12 mouse cellular contexts compared by ENCODE assay signal in the genomic region with DNA sequence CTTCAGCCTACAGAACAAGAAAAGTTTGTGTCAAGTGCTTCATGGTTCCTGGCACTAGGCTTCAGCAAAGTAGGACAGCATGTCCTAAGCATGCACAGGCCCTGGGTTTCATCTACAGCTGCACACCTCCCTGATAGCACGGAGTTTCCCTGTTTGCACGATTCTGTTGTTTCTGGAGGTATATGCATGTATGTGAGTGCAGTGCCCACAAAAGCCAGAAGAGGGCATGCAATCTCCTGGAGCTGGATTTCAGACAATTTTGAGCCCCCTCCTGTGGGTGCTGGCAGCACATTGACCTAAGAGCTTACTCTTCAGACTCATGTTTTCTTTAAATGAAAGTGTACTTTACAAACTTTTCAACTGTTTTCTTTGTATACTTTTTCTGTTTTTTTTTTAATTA.
"Had no signal": no experiment of that assay in that cellular context is flagged by ENCODE, and none has a peak within 500 bp of the region (broad histone marks: within the 10 kb centered on the region; RNA-seq: fewer than 3 reads in every experiment).

No protein-coding gene starts in this region.

- H3K27ac ChIP-seq: limb, embryonic 13.5 days; liver, embryonic 12.5 days; midbrain, embryonic 13.5 days; neural tube, embryonic 15.5 days had no signal

- H3K9me3 ChIP-seq: neural tube, embryonic 15.5 days had no signal

- H3K4me2 ChIP-seq: limb, embryonic 13.5 days; liver, embryonic 12.5 days; midbrain, embryonic 13.5 days; neural tube, embryonic 15.5 days had no signal

- H3K4me3 ChIP-seq: limb, embryonic 13.5 days; liver, embryonic 12.5 days; midbrain, embryonic 13.5 days; myocyte; neural tube, embryonic 15.5 days had no signal

- H3K4me1 ChIP-seq: limb, embryonic 13.5 days; midbrain, embryonic 13.5 days; neural tube, embryonic 15.5 days had no signal

- DNase-seq: kidney, adult 8-10 months; kidney, postnatal 25 days; lung, adult 18-20 months; retina, postnatal 1 day; right cerebral cortex, postnatal 4 days; spleen, adult 18-20 months; thymus, postnatal 4 days had no signal

- ATAC-seq: liver, embryonic 12.5 days; midbrain, embryonic 13.5 days had no signal

- H3K27me3 ChIP-seq: limb, embryonic 13.5 days; liver, embryonic 12.5 days; midbrain, embryonic 13.5 days; neural tube, embryonic 15.5 days had no signal

- H3K9ac ChIP-seq: limb, embryonic 13.5 days; liver, embryonic 12.5 days; midbrain, embryonic 13.5 days; neural tube, embryonic 15.5 days had no signal
